Mouse (Mus musculus): Measurements from ENCODE around the gene Nt5c3b. TPM values are rescaled to one million over a fixed set of nuclear protein-coding genes. Genes with fewer than 3 reads are reported as not detected.

Nt5c3b gene
- total RNA-seq, 2 experiments from 2014 or later = 35.8 to 38.1 TPM

DNA sequence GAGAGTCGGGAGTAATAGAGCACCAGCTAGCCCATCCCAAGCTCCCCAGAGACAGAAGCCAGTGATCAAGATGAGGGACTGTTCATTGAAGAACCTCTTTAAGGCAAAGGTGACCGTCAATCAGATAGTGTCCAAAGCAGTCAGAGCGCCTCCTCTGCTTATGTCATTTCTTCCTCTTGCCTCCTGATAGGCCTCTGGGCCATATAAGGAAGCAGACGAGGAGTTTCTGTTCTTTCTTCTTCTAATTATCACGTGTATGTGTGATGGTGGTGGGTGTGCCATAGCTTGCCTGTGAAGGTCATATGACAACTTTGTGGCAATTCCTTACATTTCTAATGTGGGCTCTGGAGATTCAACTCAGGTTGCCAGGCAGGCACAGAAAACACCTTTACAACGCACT is 40.8 kb downstream of the Nt5c3b start:
- DNase-seq (ENCODE audit: low spot score in 2 of 2) = no peak

DNA sequence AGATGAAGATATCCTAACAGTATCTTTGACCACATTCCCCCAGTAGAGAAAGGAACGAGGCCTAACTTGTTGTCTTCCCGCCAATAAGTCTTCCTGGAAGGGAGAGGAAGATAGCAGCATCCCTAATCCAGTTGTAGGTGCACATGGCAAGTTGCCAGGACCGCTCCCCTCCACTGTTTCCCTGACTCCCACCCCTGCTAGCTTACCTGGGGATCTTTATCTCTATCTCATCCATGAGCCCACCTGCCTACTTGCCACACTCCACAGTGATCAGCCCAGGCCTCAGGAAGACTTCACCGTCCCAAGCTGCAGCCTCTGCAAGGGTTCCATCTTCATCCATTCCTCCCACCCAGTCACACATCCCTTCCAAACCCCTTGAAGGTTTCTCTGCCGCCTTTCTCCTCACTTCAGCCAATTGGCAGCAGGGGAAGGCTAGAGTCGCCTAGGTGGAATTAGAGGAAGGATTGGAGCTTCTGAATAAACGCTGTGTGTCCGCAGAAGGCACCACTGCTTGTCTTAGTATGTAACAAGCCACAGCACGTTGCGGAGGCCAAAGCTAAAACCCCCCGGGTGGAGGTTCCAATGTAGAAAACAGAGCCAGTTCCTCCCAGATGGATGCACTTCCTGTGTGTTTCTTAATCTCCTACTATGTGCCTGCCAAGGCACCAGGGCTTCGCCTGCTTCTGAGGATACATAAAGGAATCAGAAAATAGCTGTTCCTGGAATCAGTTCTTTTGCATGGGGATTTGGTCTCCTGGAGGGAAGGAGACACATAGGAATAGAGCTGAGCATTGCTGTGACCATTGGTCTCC is 41.7 kb downstream of the Nt5c3b start:
- no peak for DNase-seq (ENCODE audit: low spot score in 2 of 2)

DNA sequence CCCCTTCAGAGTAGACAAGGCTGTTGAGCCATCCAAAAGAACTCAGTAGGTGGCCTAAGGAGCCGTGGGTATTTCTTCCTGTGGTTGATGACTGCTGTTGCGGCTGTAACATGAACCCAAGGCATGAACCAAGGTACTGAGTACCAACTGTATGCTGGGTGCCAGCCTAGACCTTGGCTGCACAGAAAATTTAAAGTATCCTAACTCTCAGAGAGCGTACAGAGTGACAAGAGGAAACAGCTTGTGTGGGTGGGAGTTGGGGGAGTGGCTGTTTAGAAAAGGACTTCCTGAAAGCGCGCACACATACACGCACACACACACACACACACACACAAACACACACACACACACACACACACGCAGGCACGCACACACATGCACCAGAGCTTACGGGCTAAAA is 42.3 kb downstream of the Nt5c3b start:
- no peak for DNase-seq (ENCODE audit: low spot score in 2 of 2)

DNA sequence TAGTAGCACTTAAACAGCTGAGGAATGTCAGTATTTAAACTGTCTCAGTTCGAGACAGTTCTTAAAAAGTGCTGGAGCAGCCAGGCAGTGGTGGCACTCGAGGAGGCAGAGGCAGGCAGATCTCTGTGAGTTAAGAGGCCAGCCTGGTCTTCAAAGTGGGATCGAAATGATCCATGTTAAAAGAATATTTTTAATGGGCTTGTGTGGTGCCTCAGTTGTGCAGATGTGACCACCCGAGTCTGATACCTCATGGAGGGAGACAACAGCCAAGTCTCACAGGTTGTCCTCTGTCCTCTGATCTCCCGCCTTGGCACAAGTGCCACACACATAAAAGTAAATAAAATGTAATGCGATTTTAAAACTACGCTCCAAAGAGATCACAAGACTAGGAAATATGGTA is 43.1 kb downstream of the Nt5c3b start:
- no peak for DNase-seq (ENCODE audit: low spot score in 2 of 2)

DNA sequence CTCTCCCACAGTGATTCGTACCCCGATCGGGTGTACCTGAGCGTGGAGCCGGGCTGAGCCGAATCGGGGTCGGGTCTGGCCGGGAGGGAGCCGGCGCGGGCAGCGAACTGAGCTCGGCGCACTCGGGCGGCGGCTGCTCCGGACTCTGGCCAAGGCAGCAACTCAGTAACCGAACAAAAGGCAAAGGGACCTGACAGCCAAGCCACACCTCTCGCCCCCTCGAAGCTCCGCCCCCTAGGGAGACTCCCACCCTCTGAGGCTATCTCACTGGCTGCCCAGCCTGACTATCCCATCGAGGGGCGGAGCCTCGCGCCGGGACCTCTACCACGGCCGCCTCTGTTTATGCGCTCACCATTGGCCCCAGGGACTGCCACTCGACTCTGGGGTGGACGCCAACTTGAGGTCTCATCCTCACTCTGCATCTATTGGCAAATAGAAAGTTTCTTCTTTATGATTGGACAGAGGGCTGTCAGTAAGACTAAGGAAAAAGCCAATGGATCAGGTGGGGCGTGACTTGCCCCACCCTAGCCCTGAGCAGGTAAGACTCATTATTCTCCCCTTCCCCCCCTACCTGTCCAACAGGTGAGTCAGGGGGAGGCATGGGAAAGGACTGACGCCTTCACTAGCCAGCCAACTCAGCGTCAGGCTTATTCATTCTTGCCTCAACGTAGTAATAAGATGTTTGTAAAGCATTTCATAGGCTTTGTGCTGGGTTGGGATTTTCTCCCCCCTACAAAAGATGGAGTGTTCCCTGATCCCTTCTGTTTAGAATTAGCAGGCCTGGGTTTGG is 43.8 kb downstream of the Nt5c3b start, which contains the start of gene Jup:
TSS of gene Jup (minus strand) at position 164 of the 790 bp plus-strand sequence.
- peak; percentile 97 to 99 for DNase-seq (ENCODE audit: low spot score in 2 of 2)

DNA sequence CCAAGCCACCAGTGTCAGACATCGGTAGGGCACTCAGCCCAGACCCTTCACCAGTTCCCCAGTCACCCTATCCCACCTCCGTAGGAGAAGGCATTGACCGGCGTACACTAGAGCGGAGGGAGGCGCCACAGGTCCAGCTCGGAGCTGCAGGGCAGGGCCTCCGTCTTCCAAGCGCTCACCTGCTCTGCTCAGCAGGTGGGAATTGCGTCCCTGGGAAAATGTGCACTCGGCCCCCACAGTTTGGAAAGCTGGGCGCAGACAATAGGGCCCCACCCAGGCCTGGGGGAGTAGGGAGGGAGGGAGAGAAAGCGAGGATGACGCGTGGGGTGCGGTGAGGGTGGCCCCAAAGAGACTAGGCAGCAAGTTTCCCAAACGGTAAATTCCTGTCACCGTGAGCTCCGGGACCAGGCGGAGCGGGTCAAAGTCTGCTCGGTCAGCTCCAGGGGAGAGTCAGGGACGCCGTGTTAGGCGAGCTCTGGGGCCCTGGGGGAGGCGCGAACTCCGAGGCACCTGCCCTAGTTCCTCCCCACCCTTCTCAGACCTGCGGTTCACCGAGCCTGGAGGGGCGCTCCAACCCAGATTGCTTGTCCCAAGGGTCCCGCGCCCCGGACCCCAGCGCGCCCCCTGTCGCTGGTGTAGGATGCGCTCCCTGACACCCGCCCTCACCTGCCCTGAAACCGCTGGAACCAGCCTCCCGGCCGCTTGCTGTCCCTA is 44.6 kb downstream of the Nt5c3b start:
- DNase-seq (ENCODE audit: low spot score in 2 of 2) = peak in 1 of 2 experiments; percentile 42

DNA sequence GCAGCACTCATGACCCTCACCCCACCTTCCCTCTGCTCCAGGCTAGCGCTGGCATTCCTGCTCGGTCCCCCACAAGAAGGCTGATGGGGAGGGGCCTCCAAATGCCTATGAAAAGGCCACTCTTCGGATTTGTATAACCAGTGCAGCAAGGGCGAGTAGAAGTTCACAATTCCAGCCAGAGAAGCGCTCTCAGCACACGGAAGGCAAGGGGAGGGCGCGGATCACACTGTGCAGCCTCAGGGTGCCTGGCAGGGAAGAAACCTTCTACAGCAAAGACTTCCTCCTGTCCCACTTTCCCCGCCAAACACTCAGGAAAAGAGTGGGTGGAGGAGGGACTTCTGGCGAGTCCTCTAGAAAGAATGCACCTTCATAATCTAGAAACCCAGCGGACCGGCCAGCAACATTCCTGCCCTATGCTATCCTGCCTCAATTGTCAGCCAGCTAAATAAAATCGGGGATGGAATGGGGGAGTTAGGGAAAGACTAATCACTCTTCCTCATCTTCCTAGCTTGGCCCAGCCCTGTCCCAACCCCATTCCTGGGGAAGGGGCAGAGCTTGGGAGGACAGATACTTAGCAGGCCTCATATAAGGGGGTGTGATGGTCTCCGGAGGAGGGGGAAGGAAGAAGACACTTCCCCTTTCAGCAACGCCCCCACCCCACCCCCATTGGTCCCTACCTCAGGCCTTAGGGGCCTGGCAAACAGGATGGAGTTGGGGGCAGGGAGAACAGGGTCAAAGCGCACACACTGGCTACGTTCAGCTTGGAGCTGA is 45.6 kb downstream of the Nt5c3b start:
- DNase-seq (ENCODE audit: low spot score in 2 of 2) = no peak

DNA sequence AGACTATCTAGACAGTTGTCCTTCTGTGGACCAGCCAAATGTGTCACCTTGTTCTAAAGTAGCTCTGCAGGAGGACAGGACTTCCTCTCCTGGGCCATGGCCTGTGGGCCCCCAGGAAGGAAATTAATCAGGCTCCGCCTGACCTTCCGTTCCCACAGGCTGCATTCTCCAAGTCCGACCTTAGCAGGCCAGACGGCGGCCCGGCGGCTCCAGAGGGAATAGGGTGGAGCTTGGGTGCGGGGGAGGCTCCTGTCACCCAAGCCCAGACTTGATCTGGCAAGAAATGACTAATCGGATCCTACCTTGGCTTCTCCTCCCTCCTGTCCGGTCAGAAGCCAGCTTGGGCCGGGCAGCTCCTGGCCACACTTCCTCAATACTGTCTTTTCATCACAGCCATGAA is 46.4 kb downstream of the Nt5c3b start:
- DNase-seq (ENCODE audit: low spot score in 2 of 2) = peak in 1 of 2 experiments; percentile 45

DNA sequence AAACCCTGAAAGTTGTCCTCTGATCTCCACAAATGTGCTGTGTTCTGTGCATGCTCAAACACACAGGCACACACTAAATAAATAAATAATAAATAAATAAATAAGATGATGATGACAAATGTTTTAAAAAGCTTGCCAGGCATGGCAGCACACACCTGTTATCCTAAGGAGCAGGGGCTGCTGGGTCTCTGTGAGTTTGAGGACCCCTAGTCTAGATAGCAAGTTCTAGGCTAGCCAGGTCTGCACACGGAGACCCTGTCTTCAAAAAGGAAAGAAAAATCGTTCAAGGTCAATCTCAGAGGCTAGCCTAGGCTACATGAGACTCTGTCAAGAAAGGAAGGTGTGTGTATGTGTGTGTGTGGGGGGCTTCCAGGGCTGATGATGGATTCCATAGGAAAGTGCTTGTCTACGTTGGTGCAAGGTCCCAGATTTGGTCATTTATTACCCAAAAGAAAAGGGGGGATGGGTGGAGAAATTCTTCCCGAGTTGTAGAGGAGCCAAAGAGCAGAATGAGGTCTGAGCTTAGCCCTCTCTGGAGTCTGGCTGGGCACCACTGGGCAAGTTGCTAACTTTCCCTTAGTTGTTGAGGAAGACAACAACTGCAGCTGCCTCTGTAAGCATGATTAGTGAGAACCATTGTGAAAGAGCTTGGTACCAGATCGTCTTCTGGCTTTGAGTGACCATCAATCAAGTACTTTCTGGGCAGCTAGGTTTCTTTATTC is 47.1 kb downstream of the Nt5c3b start:
- DNase-seq (ENCODE audit: low spot score in 2 of 2) = no peak

DNA sequence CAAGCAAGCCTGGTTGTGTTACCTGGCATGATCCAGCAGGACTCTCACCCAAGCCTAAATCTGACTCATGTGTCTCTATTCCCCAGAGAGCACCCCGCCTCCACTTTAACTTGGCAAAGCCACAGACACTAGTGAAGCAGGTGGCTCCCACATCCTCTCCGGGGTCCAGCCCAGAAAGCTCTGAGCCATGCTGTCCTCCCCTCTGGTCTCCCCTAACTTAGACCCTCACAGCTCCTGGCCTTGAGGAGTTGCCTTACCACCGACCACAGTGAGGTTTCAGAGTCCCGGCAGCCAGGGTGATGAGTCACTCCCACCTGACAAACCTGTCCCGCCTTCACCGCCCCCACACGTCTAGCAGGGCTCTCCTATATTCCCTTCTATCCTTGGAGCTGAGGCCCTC is 47.9 kb downstream of the Nt5c3b start:
- DNase-seq (ENCODE audit: low spot score in 2 of 2) = no peak

DNA sequence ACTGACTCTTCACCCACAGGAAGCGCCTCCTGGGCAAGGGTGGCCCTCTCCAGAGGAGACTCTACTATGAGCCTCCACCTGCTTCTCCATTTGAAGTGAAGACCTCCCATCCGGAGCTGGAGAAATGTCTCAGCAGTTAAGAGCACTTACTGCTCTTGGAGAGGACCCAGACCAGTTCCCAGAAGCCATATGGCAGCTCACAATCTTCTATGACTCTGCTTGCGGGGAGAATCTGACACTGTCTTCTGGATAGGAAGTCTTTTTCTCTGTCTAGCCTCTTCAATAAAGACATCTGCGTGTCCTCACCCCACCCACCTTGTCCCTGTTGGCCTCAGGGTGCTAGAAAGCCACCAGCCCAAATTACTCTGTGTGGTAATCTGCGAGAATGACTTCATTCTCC is 48.6 kb downstream of the Nt5c3b start:
- DNase-seq (ENCODE audit: low spot score in 2 of 2) = no peak

DNA sequence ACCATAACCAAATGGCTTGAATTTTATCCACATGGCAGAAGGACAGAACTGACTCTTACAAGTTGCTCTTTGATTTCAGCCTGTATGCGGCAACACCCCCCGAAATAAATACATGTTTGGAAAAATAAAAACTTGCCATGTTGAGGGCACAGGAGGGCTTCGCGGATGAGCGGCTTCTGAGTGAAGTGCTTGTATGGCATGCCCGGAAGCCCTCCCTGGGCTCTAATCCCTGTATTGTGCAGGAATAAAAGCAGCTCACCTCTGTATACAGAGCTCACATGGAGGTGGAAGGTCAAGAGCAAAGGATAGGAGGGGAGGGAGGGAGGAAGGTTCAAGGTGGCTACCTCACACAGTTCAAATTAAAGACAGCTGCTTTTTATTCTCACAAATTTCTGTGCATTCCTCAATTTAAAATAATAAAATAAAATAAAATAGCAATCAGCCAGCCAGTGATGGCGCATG is 49.7 kb downstream of the Nt5c3b start:
- DNase-seq (ENCODE audit: low spot score in 2 of 2) = no peak

DNA sequence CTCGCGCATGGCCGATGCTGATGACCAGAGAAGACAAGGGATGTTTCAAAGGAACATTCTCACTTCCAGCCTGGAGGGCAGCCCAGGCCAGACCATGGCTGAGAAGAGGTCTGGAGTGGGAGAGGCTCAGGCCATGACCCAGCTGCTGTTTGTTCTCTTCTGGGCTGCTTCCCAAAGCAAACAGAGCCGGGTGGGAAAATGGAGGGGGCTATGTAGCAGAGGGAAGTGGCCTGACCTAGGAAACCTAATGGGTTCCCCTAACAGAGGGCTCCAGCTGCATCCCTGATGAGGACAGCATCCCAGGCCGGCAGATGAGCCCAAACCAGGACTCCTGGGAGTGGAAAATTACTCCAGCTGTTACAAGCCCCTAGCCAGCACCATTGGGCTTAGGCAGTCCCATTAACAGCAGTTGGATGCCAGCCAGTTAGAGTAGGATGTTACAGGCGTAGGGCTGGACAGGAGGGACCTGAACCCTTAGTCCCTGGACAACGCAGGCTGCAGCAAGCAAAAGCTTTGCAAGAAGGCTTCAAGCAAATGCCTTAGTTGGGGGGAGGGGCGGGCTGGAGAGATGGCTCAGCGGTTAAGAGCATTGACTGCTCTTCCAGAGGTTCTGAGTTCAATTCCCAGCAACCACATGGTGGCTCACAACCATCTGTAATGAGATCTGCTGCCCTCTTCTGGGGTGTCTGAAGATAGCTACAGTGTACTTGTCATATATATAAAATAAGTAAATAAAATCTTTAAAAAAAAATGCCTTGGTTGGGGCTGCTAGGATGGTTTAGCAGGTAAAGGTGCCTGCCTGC is 50.3 kb downstream of the Nt5c3b start:
- peak; percentile 57 to 79 for DNase-seq (ENCODE audit: low spot score in 2 of 2)

DNA sequence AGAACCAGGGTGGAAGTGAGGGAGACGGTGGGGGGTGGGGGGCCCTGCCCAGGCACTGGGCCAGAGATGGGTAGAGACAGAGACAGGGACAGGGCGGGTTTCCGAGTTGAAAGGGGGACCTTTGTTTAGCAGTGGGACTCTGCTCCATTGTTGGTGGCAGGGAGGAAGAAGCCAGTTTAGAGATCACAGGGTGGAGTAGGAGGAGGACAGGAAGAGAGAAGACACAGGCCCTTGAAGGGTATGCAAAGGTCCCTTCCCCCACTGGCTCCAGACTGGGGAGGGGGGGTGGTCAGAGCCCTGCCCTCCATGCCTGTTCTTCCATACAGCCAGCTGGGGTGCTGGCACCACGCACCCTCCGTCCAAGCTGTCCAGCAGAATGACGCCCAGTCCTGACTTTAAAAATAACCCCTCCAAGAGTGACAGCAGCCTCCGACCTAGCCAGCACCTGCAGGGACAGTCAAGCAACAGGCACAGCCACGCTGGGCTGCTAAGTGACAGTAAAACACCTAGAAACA is 51.6 kb downstream of the Nt5c3b start:
- peak in 1 of 2 experiments; percentile 41 for DNase-seq (ENCODE audit: low spot score in 2 of 2)

DNA sequence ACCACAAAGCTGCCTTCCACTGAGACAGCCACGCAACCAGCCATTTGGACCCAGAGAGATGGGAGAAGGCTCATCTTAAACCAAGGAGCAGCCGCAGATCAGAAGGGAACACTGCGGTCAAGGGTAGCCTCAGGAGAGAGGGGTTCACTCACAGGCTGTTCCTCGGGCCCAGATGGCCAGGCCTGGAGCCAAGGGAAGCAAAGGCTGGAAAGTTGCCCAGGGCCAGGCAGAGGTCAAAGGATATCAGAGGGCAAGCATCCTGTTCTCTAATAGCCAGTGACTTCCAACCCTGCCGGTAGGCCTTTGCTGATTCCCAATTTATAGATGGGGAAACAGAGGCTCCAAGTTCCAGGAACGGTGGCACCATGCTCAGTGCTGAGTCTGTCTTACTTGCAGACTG is 53.0 kb downstream of the Nt5c3b start:
- DNase-seq (ENCODE audit: low spot score in 2 of 2) = peak in 1 of 2 experiments; percentile 59

DNA sequence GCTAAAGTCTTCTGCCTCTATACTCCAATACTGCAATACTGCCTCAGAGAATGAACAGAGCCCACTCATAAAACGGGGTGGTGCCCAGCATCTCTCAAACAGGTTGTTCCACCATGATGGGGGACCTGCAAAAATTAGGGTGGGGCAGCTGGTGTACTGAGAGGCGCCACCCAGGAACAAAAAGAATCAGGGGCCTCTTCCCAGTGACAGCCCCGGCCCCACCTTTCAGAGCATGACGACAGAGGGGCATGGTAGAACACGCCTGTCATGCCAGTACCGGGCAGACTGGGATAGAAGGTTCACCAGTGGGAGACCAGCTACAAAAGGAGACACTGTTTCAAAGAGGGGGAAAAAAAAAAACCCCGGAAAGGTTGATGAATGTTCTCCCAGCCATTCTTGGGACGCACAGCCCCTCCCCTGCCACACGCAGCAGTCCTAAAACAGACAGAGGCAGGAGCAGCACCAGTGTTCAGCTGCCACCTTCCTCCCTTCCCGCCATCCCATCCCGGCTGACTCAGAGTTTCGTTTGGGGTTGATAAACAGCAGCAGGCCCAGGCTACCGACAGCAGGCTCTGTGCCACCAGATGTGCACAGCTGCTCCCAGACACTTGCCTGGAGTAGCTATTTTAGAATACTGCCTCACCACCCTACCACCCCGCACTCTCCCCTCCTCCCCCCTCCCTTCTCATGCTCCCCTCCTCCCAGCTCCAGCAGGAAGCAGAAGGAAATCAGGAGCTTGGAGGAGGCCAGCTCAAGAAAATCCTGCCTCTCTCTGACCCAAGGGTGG is 53.8 kb downstream of the Nt5c3b start:
- DNase-seq (ENCODE audit: low spot score in 2 of 2) = peak in 1 of 2 experiments; percentile 62

DNA sequence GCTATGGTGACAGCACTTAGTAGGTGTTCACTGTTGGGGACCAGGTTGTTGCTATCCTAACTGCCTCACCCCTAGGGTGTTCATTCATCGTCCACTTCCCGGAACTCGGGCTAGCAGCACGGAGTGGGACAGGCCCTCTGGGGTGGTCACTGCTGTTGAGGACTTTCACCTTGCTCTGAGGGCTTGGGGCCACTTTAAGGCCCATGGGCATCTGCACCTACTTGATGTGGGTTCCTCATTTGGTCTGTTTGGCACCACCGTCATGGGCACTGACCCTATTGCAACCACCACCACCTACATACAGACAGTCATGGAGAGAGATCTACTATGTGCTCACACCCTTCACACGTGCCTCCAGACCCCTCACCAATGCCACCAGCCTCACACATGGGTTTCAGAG is 54.5 kb downstream of the Nt5c3b start:
- DNase-seq (ENCODE audit: low spot score in 2 of 2) = no peak

DNA sequence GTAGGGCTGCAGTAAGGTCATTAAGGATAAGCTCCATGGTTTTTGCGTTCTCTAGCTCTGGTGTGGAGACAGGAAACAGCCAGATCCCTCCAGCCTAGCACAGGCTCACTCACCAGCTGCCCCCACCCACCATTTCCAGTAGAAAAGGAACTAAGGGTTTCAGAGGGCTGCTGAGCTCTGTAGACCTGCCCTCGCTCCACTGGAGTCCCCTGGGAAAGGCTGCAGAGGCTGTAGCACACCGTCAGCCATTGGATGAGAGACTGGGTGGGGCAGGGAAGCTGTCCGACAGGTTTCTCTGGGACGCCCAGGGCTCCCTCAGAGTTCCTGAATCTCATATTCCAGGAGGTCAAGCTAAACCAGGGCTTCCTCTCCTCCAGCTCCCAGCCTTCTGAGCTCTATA is 55.0 kb downstream of the Nt5c3b start:
- no peak for DNase-seq (ENCODE audit: low spot score in 2 of 2)

Measured in gastrocnemius, postnatal 4 days (tissue).